Mouse (Mus musculus): ENCODE results near the gene Sorcs3.

- TF ChIP-seq CTCF (IDR thresholded peaks at IDR 0.05; ENCODE audit: control insufficient read depth, insufficient read depth, insufficient read length) = no peak
- TF ChIP-seq MYOD1 (IDR thresholded peaks at IDR 0.05; ENCODE audit: control insufficient read depth, insufficient read length, low read depth) = no peak
- TF ChIP-seq MAX (IDR thresholded peaks at IDR 0.05) = no peak
- no peak for TF ChIP-seq USF1 (IDR thresholded peaks at IDR 0.05; ENCODE audit: low read depth)
- no peak for TF ChIP-seq FOSL1 (IDR thresholded peaks at IDR 0.05; ENCODE audit: insufficient read depth, low read length, poor library complexity, severe bottlenecking)
Measured at GRCm38 (mm10) chr19:48313776-48314175, 108.0 kb downstream of the Sorcs3 start.
